Mouse (Mus musculus): ENCODE measurements at regions not wholly inside any gene's neighbourhood (a gene's known extent, or its start where the extent isn't known, plus 50 kb on each side); places are given as distances from the start of the nearest gene placed in this dataset.

DNA sequence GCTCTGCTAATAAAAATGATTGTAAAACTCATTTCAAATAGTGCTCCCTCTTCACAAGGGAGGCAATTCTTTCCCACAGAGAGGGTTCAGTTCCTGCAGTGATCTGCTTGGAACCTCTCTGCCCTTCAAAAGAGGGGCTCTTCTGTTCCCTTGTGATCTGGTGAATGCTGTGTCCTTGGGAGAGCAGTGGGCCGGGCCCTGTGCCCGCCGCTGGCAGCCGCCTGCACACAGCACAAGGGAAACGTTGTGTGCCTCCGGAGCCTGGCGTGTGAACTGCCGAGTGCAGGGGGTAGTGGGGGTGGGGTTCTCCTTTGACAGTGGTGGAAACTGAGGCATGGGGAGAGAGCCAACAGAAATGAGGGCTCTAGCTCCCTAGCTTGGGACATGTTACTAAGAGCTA is 54.4 kb upstream of the Csrp1 start:
- DNase-seq (ENCODE audit: extremely low spot score, low spot score), result no peak

DNA sequence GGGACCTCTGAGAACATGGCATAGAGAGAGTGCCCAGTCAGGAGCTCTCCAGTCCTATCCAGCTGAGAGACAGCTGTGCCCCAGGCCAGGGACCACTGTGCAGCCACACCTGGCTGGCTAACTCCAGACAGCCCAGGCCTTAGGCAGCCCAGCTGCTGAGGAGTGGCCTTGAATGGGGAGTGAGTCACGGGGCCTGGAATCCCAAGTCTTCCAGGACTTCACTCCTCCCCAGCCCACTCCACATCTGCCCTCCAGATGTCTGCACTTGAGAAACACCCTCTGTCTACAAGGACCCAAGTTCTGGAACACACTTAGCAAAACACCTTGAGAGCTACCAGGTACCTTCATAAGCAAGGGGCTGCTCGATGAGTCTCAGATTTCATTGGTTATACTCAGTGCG is 51.5 kb upstream of the Csrp1 start:
- DNase-seq (ENCODE audit: extremely low spot score, low spot score), result peak; percentile 65

DNA sequence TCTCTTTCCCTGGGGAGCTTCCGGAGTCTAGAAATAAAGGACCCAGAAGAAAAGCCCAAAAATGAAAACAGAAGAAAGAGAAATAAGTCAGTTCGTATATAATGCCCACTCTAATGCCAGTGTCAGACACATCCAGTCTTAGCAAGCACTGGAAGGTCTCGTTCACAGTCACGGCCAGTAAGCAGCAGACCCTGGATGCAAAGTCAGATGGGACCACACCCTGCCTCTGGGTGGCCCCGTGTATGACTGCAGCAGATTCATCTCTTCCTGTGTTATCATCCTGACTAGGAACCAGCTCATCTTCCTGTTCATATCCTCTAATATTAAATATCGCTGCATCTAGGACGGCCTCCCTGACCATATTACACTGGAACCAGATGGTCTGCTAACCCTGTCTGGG is 50.9 kb upstream of the Csrp1 start:
- no peak for DNase-seq (ENCODE audit: extremely low spot score, low spot score)

DNA sequence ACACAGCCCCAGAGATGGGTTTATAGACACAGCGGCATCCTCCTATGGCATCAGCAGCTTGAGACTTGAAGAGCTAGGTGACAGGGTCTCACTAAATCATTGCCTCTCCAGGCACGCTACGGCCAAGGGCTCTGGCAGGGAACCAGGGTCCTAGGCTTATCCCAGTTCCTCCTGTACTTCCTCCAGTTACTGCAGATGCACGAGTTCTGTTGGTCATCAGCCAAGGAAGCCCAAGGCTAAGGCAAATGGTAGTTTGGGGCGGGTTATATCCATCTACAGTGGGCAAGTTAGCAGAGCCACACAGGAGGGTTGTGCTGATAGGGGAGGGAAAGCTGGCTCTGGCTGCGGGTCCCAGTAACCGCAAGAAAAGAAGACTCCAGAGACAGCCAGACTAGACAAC is 50.1 kb upstream of the Csrp1 start:
- no peak for DNase-seq (ENCODE audit: extremely low spot score, low spot score)

Measured in neural tube, embryonic 10.5 days (tissue).